Mouse (Mus musculus) adrenal gland (tissue): ENCODE measurements around the gene Magi1.

Source experiments
- intact Hi-C: fragments of 180-260 bp; cut with DNase I; formaldehyde crosslinking; loops from one replicate; pipeline ENCODE4 v1.15.1; 2025

Gene Magi1

DNA sequence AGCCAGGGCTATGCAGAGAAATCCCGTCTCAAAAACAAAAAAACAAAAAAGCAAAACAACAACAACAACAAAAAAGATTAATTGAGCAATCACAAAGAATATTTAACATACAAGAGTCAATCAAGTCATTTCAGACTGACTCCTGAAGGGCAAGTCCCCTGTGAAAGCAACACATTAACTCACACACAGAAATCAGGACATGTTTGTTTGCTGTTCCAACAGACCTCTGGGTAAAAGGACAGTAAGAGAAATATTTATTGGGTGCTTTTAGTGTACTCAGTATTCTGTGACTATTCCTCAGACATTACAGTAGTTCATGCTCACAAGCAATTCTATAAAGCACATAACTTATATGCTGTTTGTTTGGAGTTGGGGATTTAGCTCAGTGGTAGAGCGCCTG is 23.7 kb downstream of the Magi1 start:
- intact Hi-C loops: no loop called here

DNA sequence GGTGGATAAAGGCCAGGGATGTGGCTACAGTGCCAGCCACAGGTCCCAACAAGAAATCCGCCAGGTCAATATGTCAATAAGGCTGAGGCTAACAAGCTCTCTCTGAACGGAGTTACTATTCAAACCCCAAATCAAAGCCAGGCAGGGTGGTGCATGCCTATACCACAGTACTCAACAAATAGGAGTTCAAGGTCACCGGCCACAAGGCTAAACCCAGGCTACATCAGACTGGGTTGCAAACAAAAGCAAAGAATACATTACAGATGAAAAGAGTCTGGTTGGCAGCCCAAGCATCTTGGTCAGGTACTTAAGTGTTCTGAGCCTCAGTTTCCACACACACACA is 25.9 kb downstream of the Magi1 start:
- intact Hi-C loops: no loop called here

DNA sequence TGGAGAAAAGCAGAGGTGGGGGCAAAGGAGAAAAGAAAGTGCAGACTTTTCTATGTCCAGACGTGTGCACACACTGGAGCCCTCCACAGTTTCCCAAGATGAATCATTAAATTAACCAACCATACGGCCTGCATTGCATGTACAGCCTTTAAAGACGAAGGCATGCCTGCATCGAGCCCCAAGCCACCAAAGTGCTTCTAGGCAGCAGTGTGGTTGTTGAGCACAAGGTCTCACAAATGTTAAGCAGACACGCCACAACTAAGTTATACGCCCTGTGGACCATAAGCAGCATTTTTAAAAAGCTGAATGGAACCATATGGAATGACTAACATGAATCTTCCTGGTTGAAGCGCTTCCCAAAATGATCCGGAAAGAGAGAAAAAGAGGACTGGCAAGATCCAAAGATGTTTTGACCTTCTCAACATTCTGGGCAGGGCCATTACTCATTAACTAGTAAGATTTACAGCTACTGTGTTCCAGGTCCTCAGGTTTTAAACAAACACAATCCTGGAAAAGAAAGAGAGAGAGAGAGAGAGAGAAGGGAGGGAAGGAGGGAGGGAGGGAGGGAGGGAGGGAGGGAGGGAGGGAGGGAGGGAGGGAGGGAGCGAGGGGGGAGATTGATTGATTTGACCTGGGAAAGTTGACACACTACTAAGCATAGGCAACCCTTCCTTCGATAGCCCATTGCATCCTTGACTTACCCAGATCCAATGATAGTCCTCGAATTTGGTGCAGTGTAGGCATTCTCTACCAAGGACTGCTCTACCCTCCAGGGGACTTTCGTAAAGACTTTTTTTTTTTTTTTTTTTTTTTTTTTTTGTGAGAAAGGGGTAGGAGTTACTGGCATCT is 26.5 kb downstream of the Magi1 start:
- intact Hi-C loops: no loop called here

DNA sequence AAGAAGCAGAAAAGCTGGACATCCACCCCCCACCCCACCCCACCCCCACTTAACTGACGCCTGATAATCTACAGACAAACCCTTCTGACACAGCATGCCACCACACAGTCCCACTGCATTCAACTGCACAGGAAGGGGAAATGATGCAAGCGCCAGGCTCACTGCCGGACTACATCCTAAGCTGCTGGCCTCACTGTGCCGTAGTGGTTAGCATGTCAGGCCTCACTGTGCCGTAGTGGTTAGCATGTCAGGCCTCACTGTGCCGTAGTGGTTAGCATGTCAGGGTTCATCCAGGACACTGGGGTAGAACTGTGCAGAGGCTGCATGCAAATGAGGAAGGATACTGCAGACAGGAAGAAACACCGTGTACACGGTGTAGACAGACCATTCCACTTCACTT is 29.8 kb downstream of the Magi1 start:
- intact Hi-C loops: no loop called here

DNA sequence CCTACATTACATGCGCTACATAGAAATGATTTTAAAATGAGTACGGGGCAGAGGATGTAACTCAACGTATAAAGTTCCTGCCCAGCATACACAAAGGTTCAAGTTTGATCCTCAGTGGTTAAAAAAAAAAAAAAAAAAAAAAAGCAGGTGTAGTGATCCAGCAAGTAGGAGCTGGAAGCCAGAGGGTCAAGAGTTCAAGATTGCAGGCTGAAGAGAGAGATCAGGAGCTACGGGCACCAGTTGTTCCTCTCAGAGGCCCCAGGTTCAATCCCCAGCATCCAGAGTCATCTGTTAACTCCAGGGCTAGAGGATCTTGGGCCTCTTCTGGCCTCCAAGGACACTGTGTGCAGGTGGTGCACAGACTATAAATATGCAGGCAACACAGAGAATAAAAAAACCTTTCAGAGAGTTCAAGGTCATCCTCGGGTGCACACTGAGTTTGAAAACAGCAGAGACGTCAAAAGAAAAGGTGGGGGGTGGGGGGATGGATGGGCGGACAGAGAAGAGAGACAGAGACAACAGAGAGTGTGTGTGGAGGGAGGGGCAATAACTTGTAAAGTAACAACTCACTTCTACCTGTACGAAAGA is 32.3 kb downstream of the Magi1 start:
- intact Hi-C loops: no loop called here

DNA sequence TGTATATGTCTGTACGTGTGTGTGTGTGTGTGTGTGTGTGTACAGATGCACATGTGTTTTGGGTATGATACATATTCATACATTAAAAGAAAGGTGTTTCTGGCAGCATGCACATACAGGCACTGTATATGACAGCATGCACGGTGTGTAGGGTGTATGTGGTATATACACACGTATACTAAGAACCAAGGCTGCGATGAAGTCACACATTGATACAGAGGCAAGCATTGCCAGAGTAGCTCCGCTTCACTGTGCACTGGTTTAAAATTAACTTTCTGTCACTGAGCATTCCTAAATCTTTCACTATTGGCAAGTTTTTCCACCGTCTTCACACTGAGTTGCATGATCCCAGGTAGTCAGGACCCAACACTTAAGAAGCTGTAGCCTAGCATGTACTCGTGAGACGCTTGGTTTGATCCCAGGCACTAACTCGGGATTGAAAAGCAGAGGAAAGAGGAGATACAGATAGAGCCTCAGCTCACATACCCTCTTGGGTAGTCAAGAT is 34.4 kb downstream of the Magi1 start:
- intact Hi-C loops: no loop called here

DNA sequence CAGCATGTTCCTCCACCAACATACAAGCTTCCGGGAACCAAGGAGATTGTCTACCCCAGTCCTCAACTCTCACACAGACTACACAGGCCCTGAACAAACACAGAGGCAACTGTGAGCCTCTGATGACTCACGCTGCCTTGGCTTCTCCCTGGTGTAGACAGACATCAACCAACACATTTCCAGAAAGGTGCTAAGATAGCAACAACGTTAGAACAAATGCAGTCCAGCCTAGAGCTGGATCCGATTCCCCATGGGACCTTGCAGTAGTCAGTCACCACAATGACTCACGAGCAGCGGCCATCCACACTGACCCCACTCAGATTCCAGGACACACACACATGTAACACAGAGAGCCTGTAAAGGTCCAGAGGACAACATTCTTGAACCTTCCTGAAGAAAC is 42.5 kb downstream of the Magi1 start:
- intact Hi-C loops: no loop called here

DNA sequence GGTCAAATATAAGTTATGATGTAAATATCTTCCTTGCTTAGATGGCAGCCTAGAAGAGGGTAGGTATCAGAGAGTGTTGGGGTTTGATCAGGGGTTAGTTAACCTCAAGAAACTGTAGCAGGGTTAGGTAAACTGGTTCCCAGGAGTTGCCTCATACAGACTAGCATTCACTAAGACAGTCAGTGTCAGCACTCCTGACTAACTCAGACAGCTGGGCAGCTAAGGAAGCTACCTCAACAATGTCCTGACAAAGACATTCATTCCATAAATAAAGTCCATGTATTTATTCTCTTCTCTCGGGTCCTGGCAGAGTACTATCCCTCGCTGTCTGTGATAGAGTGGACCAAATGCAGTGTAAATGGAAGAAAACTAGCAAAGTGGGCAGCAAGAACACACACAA is 45.1 kb downstream of the Magi1 start:
- intact Hi-C loops: no loop called here

DNA sequence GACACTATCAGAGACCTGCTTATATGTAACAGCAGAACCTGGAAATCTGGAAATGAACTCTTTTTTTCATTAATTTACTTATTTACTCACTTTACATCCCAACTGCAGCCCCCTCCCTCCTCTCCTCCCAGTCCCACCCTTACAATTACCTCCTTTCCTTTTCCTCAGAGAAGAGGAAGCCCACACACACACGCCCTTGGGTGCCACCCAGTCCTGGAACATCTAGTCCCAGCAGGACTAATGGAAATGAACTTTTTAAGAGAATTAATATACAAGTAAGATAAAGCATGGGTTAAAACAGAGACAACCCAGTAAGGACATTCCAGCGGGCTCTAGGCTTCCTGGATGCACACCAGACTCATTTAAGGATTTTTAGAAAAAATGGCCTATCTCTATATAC is 46.8 kb downstream of the Magi1 start:
- intact Hi-C loops: no loop called here

DNA sequence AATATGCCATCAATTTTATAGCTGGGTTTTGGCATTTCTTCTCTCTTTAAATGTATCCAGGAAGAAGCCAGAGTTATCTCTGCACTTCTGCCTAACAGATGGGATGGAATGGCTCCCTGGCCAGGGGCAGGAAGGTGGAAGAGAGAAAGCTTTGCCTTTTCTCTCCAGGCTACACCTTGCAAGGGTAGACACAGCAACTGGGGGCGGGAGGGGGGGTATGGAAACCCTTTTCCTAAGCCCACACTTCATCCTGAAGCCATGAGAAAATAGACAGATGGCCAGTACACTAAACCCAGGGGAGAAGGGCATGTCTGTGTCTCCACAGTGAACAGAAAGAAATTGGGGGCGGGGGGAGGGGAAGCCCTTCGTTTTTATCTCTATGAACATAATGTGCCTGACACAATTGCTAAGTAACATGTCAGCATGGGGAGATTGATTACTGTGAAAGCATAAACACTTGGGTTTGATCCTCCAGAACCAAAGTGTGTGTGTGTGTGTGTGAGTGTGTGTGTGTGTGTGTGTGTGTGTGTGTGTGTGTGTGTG is 51.4 kb downstream of the Magi1 start:
- intact Hi-C loops: no loop called here

DNA sequence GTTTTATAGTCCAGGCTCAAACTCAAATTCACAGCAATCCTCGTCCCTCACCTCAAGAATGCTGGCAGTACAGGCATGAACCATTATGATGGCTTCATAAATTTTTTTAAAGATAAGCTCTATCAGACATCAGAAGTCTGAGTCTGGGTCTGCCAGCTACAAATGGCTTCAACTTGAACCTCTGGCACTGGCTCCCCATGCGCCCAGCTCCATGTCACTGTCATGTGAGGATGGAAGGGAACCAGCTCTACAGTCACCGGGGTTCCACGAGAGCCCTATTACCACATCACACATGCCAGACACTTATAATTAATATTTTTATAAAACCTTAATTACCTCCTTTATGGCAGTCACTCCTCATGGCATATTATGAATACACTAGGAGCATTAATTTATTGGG is 51.9 kb downstream of the Magi1 start:
- intact Hi-C loops: no loop called here

DNA sequence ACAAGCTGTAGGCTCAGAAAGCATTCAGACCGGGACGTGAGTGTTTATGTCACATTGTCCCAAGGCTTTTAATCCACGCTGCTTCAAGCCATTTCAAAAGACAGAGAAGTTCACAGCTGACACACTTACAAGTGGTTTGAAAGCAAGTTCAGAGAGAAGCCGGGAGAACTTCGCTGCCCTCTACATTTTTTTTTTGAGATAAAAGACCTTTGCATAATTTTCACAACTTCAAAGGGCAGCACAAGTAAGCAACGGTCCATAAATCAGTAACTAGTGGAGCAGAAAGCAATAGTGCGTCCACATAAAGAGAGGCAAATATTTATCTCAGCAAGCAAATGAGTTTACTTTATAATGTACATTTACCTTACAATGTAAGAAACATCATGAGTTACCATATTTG is 52.4 kb downstream of the Magi1 start:
- intact Hi-C loops: no loop called here

DNA sequence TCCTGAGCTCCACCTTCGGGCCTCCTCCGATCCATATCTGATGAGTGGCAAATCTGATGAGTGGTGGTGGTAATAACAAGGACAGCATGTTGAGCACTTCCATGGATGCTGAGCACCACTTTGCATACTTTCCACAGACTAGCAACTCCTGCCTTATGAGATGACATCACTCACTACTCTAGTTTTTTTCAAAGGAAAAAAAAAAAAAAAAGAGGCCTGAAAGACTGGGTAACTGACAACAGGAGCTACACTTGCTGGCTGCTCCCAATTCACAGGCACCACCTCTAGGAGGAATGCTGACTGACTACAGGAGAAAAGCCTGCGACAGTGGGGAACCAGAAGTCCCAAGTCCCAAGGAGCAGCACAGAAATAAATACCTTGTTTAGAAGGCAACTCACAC is 52.8 kb downstream of the Magi1 start:
- intact Hi-C loops: no loop called here

DNA sequence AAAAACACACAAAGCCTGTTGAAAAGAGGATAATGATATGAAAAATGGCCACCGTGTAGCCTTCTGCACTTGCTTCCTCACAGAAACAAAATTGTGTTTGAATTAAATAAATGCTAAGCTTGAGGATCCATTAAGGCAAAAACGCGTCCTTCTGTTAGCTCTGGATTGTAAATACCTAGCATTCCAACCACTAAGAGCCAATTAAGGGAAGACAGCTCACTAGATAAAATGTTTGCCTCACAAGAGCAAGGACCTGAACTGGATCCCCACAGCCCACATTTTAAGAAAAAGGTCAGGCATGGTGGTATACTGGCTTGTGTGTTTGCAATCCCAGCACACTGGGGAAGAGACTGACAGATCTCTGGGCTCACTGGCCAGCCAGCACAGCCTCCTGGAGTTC is 53.6 kb downstream of the Magi1 start:
- intact Hi-C loops: no loop called here

DNA sequence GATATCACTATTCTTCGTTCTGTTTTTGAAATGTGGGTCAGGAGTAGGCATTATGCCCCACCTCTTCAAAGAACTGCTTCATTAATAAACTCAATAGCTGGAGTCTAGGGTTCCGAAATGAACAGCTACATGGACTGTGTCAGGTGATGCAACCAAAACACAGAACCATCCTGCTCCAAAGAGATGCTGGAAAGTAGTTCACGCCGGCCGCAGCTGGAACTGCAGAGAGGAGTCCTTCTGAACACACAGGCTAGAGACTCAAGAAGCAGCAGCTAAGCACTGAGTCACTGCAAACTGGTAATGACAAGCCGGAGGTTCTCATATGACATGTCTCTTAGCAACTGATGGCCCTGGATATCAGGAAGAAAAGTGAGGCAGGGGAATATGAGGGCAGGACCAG is 57.5 kb downstream of the Magi1 start:
- intact Hi-C loops: no loop called here

DNA sequence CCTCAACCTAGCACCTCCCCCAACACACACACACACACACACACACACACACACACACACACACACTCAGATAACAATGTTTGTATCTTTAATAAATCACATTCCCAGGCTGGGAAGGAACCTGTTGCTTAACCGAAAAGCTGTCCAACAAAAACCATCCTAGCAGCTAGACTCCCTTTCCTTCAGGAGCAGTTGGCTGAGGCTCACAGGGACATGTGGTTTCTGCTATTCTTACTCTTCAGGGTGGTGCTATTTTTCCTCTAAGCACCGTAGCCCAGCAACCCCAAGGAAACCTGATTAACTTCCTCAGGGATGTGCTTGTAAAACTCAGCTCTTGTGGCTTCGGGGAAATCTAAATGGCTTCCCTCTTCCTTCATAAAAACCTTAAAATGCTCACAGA is 57.9 kb downstream of the Magi1 start:
- intact Hi-C loops: no loop called here

DNA sequence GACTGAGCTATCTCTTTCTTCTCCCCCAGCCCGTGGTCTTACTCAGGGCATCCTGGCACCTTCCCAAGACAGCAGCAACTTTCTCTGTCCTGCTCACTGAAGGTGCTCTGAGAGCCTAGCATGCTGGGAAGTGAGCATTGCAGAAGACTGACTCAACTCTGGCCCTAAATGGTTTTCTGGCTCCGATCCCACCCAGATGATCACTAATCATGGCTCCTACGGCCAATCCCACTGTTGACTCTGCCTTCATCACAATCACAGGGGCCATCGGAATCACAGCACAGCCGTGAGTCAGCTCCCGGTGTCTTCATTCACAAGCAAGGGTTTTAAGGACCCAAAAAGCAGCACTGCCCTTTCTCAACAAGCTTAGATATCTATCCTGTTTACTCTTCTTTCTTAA is 58.6 kb downstream of the Magi1 start:
- intact Hi-C loops: no loop called here

DNA sequence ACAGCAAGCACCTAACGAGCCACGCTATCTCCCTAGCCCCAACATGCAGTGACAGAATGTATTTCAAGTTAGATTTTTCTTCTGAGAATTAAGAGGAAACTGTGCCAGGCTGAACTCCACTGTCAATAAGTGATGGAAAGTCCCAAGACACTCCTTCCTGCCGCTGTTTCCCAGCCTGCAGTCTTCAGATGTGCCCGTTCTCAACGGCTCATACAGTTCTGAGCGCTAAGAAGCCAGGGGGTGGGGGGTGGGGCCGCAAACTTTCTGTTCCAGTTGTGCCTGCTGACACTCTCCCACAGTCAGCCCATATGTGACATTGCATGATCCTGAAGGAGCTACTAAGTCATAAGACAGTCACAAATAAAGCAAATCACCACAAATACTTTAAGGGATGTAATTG is 61.5 kb downstream of the Magi1 start:
- intact Hi-C loops: no loop called here

DNA sequence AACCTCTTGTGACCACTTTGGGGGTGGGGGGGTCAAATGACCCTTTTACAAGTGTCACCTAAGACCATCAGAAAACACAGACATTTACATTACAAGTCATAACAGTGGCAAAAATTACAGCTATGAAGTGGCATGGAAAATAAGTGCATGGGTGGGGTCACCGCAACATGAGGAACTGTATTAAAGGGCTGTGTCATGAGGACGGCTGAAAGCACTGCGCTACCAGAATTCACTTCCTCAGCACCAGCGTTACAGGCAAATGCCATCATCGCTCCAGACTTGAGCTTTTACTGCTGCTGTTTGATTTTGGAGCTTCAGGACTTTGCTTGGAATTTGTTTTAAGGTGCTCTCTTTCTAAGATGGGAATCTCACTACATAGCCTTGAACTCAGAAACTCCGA is 62.0 kb downstream of the Magi1 start:
- intact Hi-C loops: no loop called here

DNA sequence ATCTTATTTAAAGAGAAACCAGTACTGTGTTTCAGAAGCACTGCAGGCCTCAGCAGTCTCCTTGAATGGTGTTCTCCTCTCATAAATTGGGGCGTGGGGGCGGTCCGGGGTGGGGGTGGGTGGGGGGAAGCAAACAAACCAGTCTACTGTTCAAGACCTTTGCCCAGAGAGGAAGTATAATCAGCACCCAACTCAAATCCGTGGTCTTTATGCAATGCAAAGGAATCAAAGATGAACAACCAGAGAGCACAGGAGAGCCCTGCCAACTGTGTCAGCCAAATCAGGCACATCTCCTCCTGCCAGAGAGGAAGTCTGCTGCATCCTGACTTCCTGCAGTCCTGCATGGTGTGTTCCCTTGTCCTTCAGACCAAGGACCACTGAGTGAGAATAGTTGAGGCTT is 65.6 kb downstream of the Magi1 start:
- intact Hi-C loops: no loop called here

DNA sequence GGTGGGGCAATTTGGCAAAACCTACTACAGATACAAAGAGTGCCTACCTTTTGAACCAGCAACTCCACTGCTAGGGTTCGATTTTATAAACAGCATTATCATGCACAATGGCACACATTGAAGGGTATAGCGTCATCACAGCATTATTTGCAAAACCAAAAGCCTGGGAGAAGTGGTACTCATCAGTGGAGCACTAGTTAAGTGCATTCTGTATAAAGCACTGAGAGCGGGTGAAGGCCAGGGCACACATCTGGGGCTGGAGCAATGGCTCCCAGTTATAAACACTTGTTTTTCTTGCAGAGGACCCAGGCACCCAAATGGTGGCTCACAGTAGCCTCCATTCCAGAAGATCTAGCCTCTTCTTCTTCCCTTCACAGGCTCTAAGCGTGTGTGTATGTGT is 67.9 kb downstream of the Magi1 start:
- intact Hi-C loops: no loop called here

DNA sequence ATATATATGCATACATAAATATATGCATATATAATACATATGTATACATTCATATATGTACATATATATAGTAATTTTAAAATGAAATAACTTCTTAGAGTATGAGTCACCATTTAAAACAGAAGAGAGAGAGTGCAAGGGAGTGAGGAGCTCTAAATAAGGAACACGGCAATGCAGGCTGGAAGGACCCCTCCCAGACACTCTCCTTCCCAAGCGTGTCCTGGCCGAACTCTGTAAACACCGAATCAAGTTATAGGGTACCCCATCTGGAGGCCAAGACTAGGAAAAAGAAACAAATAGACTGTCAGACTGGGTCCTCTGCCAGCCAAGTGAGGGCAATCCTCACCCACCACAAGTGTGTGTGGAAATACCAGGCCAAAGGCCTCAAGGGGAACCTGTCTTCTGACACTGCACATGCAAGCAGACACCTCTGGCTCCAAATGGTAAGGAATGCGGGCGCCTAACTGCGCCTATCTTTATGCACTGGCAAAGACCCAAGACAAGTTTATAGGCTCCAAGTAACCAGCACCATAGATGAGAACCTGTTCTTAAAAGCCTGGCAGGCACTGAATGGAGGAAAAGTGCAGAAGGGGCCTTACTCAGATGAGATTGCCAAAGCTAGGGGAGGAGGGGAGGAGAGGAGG is 68.7 kb downstream of the Magi1 start:
- intact Hi-C loops: no loop called here
